9 mouse cellular contexts compared by ENCODE assay signal in genomic region chr3:93445165-93445705, GRCm38 (mm10). TPM values are rescaled to one million over a fixed set of nuclear protein-coding genes. Genes with fewer than 3 reads are reported as not detected.
DNase-seq lines count a peak whose midpoint lies in the region; ATAC-seq and TF ChIP-seq lines count a peak whose summit lies in the region.
"Had no signal": no experiment of that assay in that cellular context is flagged by ENCODE, and none has a peak within 500 bp of the region (broad histone marks: within the 10 kb centered on the region; RNA-seq: fewer than 3 reads in every experiment).

No protein-coding gene starts in this region.

- TF ChIP-seq POLR2A in cortical plate, adult 2 months (IDR thresholded peaks at IDR 0.05; ENCODE audit: extremely low read depth, insufficient read depth, low read length): no peak
- no peak for TF ChIP-seq POLR2A in olfactory bulb, adult 2 months (IDR thresholded peaks at IDR 0.05; ENCODE audit: insufficient read depth, low read depth, low read length)

- H3K4me3 ChIP-seq in gastrocnemius, adult 2 months: peak overlapping the region; percentile 79
- peak overlapping the region; percentile 43 for H3K4me3 ChIP-seq in cortical plate, adult 2 months (ENCODE audit: insufficient read depth, low read length)
- peak overlapping the region; percentile 67 for H3K4me3 ChIP-seq in heart, embryonic 12.5 days
- peak overlapping the region; percentile 47 for H3K4me3 ChIP-seq in kidney, postnatal 0 days (replicated peaks; ENCODE audit: low read depth, low read length)
- H3K4me3 ChIP-seq in liver, embryonic 15.5 days (replicated peaks): peak overlapping the region; percentile 53
- peak overlapping the region; percentile 54 for H3K4me3 ChIP-seq in olfactory bulb, adult 2 months (ENCODE audit: insufficient read depth, low read depth, low read length)

- H3K27ac ChIP-seq in gastrocnemius, adult 2 months: no peak overlapping the region
- no peak overlapping the region for H3K27ac ChIP-seq in cortical plate, adult 2 months (ENCODE audit: insufficient read depth, low read length)
- no peak overlapping the region for H3K27ac ChIP-seq in heart, embryonic 12.5 days (ENCODE audit: poor library complexity, severe bottlenecking)
- peak overlapping the region; percentile 39; the same call in 1 of the 2 replicates for H3K27ac ChIP-seq in kidney, postnatal 0 days
- no peak overlapping the region for H3K27ac ChIP-seq in liver, embryonic 15.5 days (replicated peaks)
- H3K27ac ChIP-seq in olfactory bulb, adult 2 months (ENCODE audit: insufficient read depth, low read depth, low read length): peak overlapping the region; percentile 72; the same call in 1 of the 2 replicates

- no peaks in the 10 kb centered on the region for H3K36me3 ChIP-seq in heart, embryonic 12.5 days
- no peaks in the 10 kb centered on the region for H3K36me3 ChIP-seq in kidney, postnatal 0 days (ENCODE audit: insufficient read depth, low read length)
- no peaks in the 10 kb centered on the region for H3K36me3 ChIP-seq in liver, embryonic 15.5 days (replicated peaks)

- DNase-seq in gastrocnemius, adult 2 months: peak; percentile 14
- no peak for DNase-seq in gastrocnemius, adult 8-10 months (ENCODE audit: low spot score in 2 of 2)
- DNase-seq in kidney, postnatal 0 days (ENCODE audit: low spot score): peak; percentile 73

- WGBS in heart, embryonic 12.5 days: under 1% methylated on average over 36 of the region's 36 CpGs
- WGBS in kidney, postnatal 0 days: under 1% methylated on average over 36 of the region's 36 CpGs
- WGBS in liver, embryonic 15.5 days (ENCODE audit: insufficient replicate concordance): 1% methylated on average over 36 of the region's 36 CpGs
- under 1% methylated on average over 36 of the region's 36 CpGs for WGBS in olfactory bulb, adult 2 months

- intact Hi-C loops in gastrocnemius, adult 2 months (cut with DNase I): no loop called here

- H3K9me3 ChIP-seq in heart, embryonic 12.5 days (replicated peaks): no peaks in the 10 kb centered on the region
- H3K9me3 ChIP-seq in kidney, postnatal 0 days (replicated peaks; ENCODE audit: low read length): no peaks in the 10 kb centered on the region
- no peaks in the 10 kb centered on the region for H3K9me3 ChIP-seq in liver, embryonic 15.5 days (replicated peaks)

- H3K27me3 ChIP-seq in heart, embryonic 12.5 days (replicated peaks): peaks cover 29% of the 10 kb centered on the region
- H3K27me3 ChIP-seq in kidney, postnatal 0 days (ENCODE audit: insufficient read depth, low read length): peaks cover 13% of the 10 kb centered on the region
- peaks cover 82% of the 10 kb centered on the region for H3K27me3 ChIP-seq in liver, embryonic 15.5 days

- peak overlapping the region; percentile 71 for H3K9ac ChIP-seq in heart, embryonic 12.5 days
- H3K9ac ChIP-seq in kidney, postnatal 0 days (ENCODE audit: low read depth, low read length): peak overlapping the region; percentile 40; the same call in 1 of the 2 replicates
- H3K9ac ChIP-seq in liver, embryonic 15.5 days: no peak overlapping the region

- ATAC-seq in heart, embryonic 12.5 days (ENCODE audit: insufficient number of reproducible peaks, low FRiP score): no peak
- no peak for ATAC-seq in kidney, postnatal 0 days (replicated peaks; ENCODE audit: low FRiP score, low read depth)
- no peak for ATAC-seq in liver, embryonic 15.5 days (ENCODE audit: insufficient read depth)
- ATAC-seq in megakaryocyte-erythroid progenitor cell, adult 5-6 weeks (replicated peaks; ENCODE audit: low FRiP score, low TSS enrichment, poor library complexity, severe bottlenecking): no peak

- peak overlapping the region; percentile 98 for H3K4me2 ChIP-seq in heart, embryonic 12.5 days
- peak overlapping the region; percentile 94 for H3K4me2 ChIP-seq in kidney, postnatal 0 days (ENCODE audit: low read length)
- H3K4me2 ChIP-seq in liver, embryonic 15.5 days: peak overlapping the region; percentile 69

- H3K4me1 ChIP-seq in cortical plate, adult 2 months (ENCODE audit: control insufficient read depth, insufficient read depth, low read length): peaks cover 2% of the 10 kb centered on the region; the same call in 1 of the 2 replicates
- H3K4me1 ChIP-seq in heart, embryonic 12.5 days (replicated peaks): peaks cover 13% of the 10 kb centered on the region
- peaks cover 9% of the 10 kb centered on the region for H3K4me1 ChIP-seq in kidney, postnatal 0 days (replicated peaks; ENCODE audit: insufficient read depth, low read length)
- H3K4me1 ChIP-seq in liver, embryonic 15.5 days (replicated peaks): peaks cover 12% of the 10 kb centered on the region
- H3K4me1 ChIP-seq in olfactory bulb, adult 2 months (ENCODE audit: control insufficient read depth, insufficient read depth, low read length): peaks cover 29% of the 10 kb centered on the region

- TF ChIP-seq CTCF in gastrocnemius, adult 2 months (IDR thresholded peaks at IDR 0.05): no peak
- TF ChIP-seq CTCF in cortical plate, adult 2 months (IDR thresholded peaks at IDR 0.05; ENCODE audit: extremely low read depth, insufficient read depth, low read length): no peak
- no peak for TF ChIP-seq CTCF in kidney, postnatal 0 days (IDR thresholded peaks at IDR 0.05; ENCODE audit: low read depth)
- no peak for TF ChIP-seq CTCF in olfactory bulb, adult 2 months (IDR thresholded peaks at IDR 0.05; ENCODE audit: insufficient read depth, low read depth, low read length)

RNA-seq across cellular contexts. Expression of gene Tchh, which starts 3.1 kb away (rescaled TPM):
- not detected for total RNA-seq in gastrocnemius, adult 2 months (2021)
- total RNA-seq in gastrocnemius, adult 8-10 months (2022): under 1 TPM in 2 of 4 experiments, not detected in 2; 0.05 TPM
- polyA plus RNA-seq in cortical plate, adult 2 months (2012; rRNA removed): 1.5 and 1.8 TPM in 2 replicates
- polyA plus RNA-seq in heart, embryonic 12.5 days (2016; fragmentation: Nextera tagmentation; extraction: Ambion mirVana): 0.76 and 0.93 TPM in 2 replicates
- 6.7 and 7.1 TPM in 2 replicates for polyA plus RNA-seq in kidney, postnatal 0 days (2015; fragmentation: Nextera tagmentation; extraction: Ambion mirVana)
- 0.03 and 0.06 TPM in 2 replicates for polyA plus RNA-seq in liver, embryonic 15.5 days (2015; fragmentation: Nextera tagmentation; extraction: Ambion mirVana)
- polyA plus RNA-seq in olfactory bulb, adult 2 months (2012; ENCODE audit: insufficient read depth, insufficient read length, low replicate concordance, missing spikeins): not detected in 2 replicates
- total RNA-seq in megakaryocyte-erythroid progenitor cell, adult 5-6 weeks (2014; fragmentation: Nextera tagmentation): not detected in 2 replicates
- not detected in 2 replicates for total RNA-seq in megakaryocyte-erythroid progenitor cell, adult 5-6 weeks (2017)
- total RNA-seq: hematopoietic stem cell, adult 5-6 weeks had no signal

RNA-seq across cellular contexts. Expression of gene Tchhl1, which starts 23.3 kb away (rescaled TPM):
- not detected for total RNA-seq in gastrocnemius, adult 2 months (2021)
- not detected for total RNA-seq in gastrocnemius, adult 8-10 months (2022)
- polyA plus RNA-seq in cortical plate, adult 2 months (2012; rRNA removed): not detected in 2 replicates
- polyA plus RNA-seq in heart, embryonic 12.5 days (2016; fragmentation: Nextera tagmentation; extraction: Ambion mirVana): not detected in 2 replicates
- 0.28 and 0.33 TPM in 2 replicates for polyA plus RNA-seq in kidney, postnatal 0 days (2015; fragmentation: Nextera tagmentation; extraction: Ambion mirVana)
- not detected in 2 replicates for polyA plus RNA-seq in liver, embryonic 15.5 days (2015; fragmentation: Nextera tagmentation; extraction: Ambion mirVana)
- polyA plus RNA-seq in olfactory bulb, adult 2 months (2012; ENCODE audit: insufficient read depth, insufficient read length, low replicate concordance, missing spikeins): not detected in 2 replicates
- total RNA-seq in megakaryocyte-erythroid progenitor cell, adult 5-6 weeks (2014; fragmentation: Nextera tagmentation): not detected in 2 replicates
- total RNA-seq in megakaryocyte-erythroid progenitor cell, adult 5-6 weeks (2017): not detected in 2 replicates
- total RNA-seq: hematopoietic stem cell, adult 5-6 weeks had no signal

RNA-seq across cellular contexts. Expression of gene Rptn, which starts 51.7 kb away (rescaled TPM):
- not detected for total RNA-seq in gastrocnemius, adult 2 months (2021)
- not detected for total RNA-seq in gastrocnemius, adult 8-10 months (2022)
- polyA plus RNA-seq in cortical plate, adult 2 months (2012; rRNA removed): not detected in 2 replicates
- not detected in 2 replicates for polyA plus RNA-seq in heart, embryonic 12.5 days (2016; fragmentation: Nextera tagmentation; extraction: Ambion mirVana)
- 0.04 and 0.05 TPM in 2 replicates for polyA plus RNA-seq in kidney, postnatal 0 days (2015; fragmentation: Nextera tagmentation; extraction: Ambion mirVana)
- polyA plus RNA-seq in liver, embryonic 15.5 days (2015; fragmentation: Nextera tagmentation; extraction: Ambion mirVana): not detected in 2 replicates
- not detected in 2 replicates for polyA plus RNA-seq in olfactory bulb, adult 2 months (2012; ENCODE audit: insufficient read depth, insufficient read length, low replicate concordance, missing spikeins)
- not detected in 2 replicates for total RNA-seq in megakaryocyte-erythroid progenitor cell, adult 5-6 weeks (2014; fragmentation: Nextera tagmentation)
- not detected in 2 replicates for total RNA-seq in megakaryocyte-erythroid progenitor cell, adult 5-6 weeks (2017)
- total RNA-seq: hematopoietic stem cell, adult 5-6 weeks had no signal

Comparison
In these comparisons a context has a peak if more than half of its experiments do, and no peak if none do; other contexts are left out.
1. DNase-seq: peak in gastrocnemius, adult 2 months (single experiment) and kidney, postnatal 0 days (single experiment); none in gastrocnemius, adult 8-10 months (0 of 2).
2. H3K27ac ChIP-seq: peak in kidney, postnatal 0 days (single experiment) and olfactory bulb, adult 2 months (single experiment); none in gastrocnemius, adult 2 months (single experiment), cortical plate, adult 2 months (single experiment), heart, embryonic 12.5 days (single experiment) and liver, embryonic 15.5 days (single experiment).
3. Peak in every context shown above with its lines, with median percentiles within 50 percentile points of each other: H3K4me3 ChIP-seq and H3K4me2 ChIP-seq.